Mouse (Mus musculus): Measurements from ENCODE around the gene Ccdc88a.
"Not testable (repeated sequence)": the region's sequence is repeated elsewhere in the genome, so short reads cannot be mapped to it uniquely, and the experiment has no call there.

The Ccdc88a gene

GRCm38 (mm10) chr11:29538201-29538600 is 164.7 kb downstream of the Ccdc88a start:
- Histone ChIP-seq H3K9me3 (ENCODE audit: low read length) (no peaks in the 10 kb centered on the region), H3K27me3 (ENCODE audit: insufficient read depth, low read length) (no peaks in the 10 kb centered on the region), H3K4me1 (replicated peaks; ENCODE audit: low read depth, low read length) (0 out of 2 replicates have a peak, but pooled peaks cover 9% of the 10 kb centered on the region), H3K4me3 (replicated peaks; ENCODE audit: low read length) (no peak overlapping the region), H3K36me3 (ENCODE audit: insufficient read depth, low read length) (peaks cover 94% of the 10 kb centered on the region)
- TF ChIP-seq NANOG (IDR thresholded peaks at IDR 0.05; ENCODE audit: borderline replicate concordance, low read length) (no peak), POU5F1 (IDR thresholded peaks at IDR 0.05; ENCODE audit: borderline replicate concordance, low read length) (no peak), CTCF (conservative IDR thresholded peaks at IDR 0.05; ENCODE audit: low read length) (no peak)

GRCm38 (mm10) chr11:29544225-29544945 is 170.9 kb downstream of the Ccdc88a start:
- no peak for TF ChIP-seq NANOG (IDR thresholded peaks at IDR 0.05; ENCODE audit: borderline replicate concordance, low read length)
- no peak for TF ChIP-seq POU5F1 (IDR thresholded peaks at IDR 0.05; ENCODE audit: borderline replicate concordance, low read length)
- no peak for TF ChIP-seq CTCF (conservative IDR thresholded peaks at IDR 0.05; ENCODE audit: low read length)
- H3K9me3 ChIP-seq (ENCODE audit: low read length) = no peaks in the 10 kb centered on the region
- peaks cover 76% of the 10 kb centered on the region for H3K36me3 ChIP-seq (ENCODE audit: insufficient read depth, low read length)
- H3K27me3 ChIP-seq (ENCODE audit: insufficient read depth, low read length) = no peaks in the 10 kb centered on the region
- no peak overlapping the region for H3K4me3 ChIP-seq (replicated peaks; ENCODE audit: low read length)
- H3K4me1 ChIP-seq (replicated peaks; ENCODE audit: low read depth, low read length) = peaks cover 35% of the 10 kb centered on the region

- H3K27me3 ChIP-seq (ENCODE audit: insufficient read depth, low read length); H3K9me3 ChIP-seq (ENCODE audit: low read length): not testable (repeated sequence)
- H3K4me1 ChIP-seq (replicated peaks; ENCODE audit: low read depth, low read length) = peaks cover 36% of the 10 kb centered on the region
- H3K36me3 ChIP-seq (ENCODE audit: insufficient read depth, low read length) = peaks cover 69% of the 10 kb centered on the region
- H3K4me3 ChIP-seq (replicated peaks; ENCODE audit: low read length) = peak overlapping the region; percentile 98; the same call in 1 of the 2 replicates
Measured at GRCm38 (mm10) chr11:29545150-29545752, 171.8 kb downstream of the Ccdc88a start.

- not testable (repeated sequence) for H3K9me3 ChIP-seq (ENCODE audit: low read length); H3K27me3 ChIP-seq (ENCODE audit: insufficient read depth, low read length)
- H3K4me3 ChIP-seq (replicated peaks; ENCODE audit: low read length) = peak overlapping the region; percentile 98
- peaks cover 31% of the 10 kb centered on the region for H3K4me1 ChIP-seq (replicated peaks; ENCODE audit: low read depth, low read length)
- peaks cover 59% of the 10 kb centered on the region for H3K36me3 ChIP-seq (ENCODE audit: insufficient read depth, low read length)
Measured at GRCm38 (mm10) chr11:29546297-29546696, 172.8 kb downstream of the Ccdc88a start.

DNA sequence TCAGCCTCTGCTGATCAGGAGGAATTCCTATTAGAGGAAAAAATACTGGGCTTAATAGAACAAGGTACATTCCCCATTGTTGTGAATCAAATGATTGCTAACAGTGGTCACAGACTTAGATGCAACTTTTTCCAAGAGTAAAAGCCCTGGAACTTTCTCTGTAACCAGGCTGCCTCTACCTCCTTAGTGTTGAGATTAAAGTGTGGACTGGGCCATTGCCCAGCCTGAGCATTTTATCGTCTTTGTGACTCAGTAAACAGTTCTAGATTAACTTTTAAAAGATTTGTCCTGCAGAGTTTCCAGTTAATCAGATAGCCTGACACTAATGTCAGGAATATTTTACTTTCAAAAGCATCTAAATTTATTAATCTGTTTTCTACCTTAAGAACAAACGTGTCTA is 173.3 kb downstream of the Ccdc88a start:
- H3K4me3 ChIP-seq (replicated peaks; ENCODE audit: low read length) = peak overlapping the region; percentile 98
- no peak for TF ChIP-seq NANOG (IDR thresholded peaks at IDR 0.05; ENCODE audit: borderline replicate concordance, low read length)
- no peaks in the 10 kb centered on the region for H3K27me3 ChIP-seq (ENCODE audit: insufficient read depth, low read length)
- H3K4me1 ChIP-seq (replicated peaks; ENCODE audit: low read depth, low read length) = peaks cover 31% of the 10 kb centered on the region
- no peaks in the 10 kb centered on the region for H3K9me3 ChIP-seq (ENCODE audit: low read length)
- H3K36me3 ChIP-seq (ENCODE audit: insufficient read depth, low read length) = peaks cover 55% of the 10 kb centered on the region

GRCm38 (mm10) chr11:29547249-29547751 is 173.8 kb downstream of the Ccdc88a start:
- Histone ChIP-seq H3K4me1 (replicated peaks; ENCODE audit: low read depth, low read length) (peaks cover 29% of the 10 kb centered on the region), H3K27me3 (ENCODE audit: insufficient read depth, low read length) (no peaks in the 10 kb centered on the region), H3K36me3 (ENCODE audit: insufficient read depth, low read length) (peaks cover 49% of the 10 kb centered on the region), H3K4me3 (replicated peaks; ENCODE audit: low read length) (peak overlapping the region; percentile 98), H3K9me3 (ENCODE audit: low read length) (no peaks in the 10 kb centered on the region)
- TF ChIP-seq CTCF (conservative IDR thresholded peaks at IDR 0.05; ENCODE audit: low read length) (no peak), POU5F1 (IDR thresholded peaks at IDR 0.05; ENCODE audit: borderline replicate concordance, low read length) (no peak), NANOG (IDR thresholded peaks at IDR 0.05; ENCODE audit: borderline replicate concordance, low read length) (no peak)

DNA sequence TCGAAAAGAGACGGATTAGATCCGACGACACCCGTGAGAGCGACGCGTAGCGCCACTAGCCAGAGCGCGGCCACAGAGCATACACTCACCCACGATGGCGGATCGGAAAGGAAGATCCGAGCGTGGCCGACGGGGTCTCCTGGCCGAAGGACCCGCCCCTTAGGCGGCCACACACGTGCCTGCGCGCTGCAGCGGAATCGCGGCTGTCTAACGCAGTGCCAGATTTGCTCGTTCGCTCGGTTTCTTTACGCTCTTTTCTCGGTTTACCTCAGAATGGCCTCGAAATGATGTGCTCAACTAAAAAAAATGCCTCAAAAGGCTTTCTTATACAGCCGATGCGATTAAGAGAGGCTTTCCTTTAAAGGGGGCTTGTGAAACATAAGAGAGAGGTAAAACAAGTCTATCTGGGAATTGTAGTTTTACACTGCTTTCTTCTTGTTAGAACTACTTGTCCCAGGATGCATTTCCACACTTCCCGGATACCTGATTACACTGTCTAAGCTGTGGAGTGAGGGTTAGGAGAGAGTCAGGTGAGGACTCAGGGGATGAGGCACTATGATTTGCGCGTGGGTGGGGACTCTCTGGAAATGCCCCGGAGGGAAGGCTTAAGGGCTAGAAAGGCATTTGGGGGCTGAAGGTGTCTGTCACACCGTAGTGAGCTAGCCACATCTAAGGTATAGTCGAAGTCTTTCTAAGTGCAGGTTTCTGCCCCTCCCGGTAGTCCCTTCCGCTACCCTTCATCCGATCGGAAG is 174.5 kb downstream of the Ccdc88a start, which contains the start of the genes Clhc1 and Rps27a:
Gene Clhc1, plus strand, starts transcription at position 199 of the 752 bp plus-strand sequence.
Gene Rps27a, minus strand, starts transcription at position 358 of the 752 bp plus-strand sequence.
- H3K27me3 ChIP-seq (ENCODE audit: insufficient read depth, low read length) = no peaks in the 10 kb centered on the region
- peaks cover 44% of the 10 kb centered on the region for H3K36me3 ChIP-seq (ENCODE audit: insufficient read depth, low read length)
- TF ChIP-seq CTCF (conservative IDR thresholded peaks at IDR 0.05; ENCODE audit: low read length) (no peak), POU5F1 (IDR thresholded peaks at IDR 0.05; ENCODE audit: borderline replicate concordance, low read length) (no peak), NANOG (IDR thresholded peaks at IDR 0.05; ENCODE audit: borderline replicate concordance, low read length) (no peak)
- no peaks in the 10 kb centered on the region for H3K9me3 ChIP-seq (ENCODE audit: low read length)
- H3K4me3 ChIP-seq (replicated peaks; ENCODE audit: low read length) = peak within 1 kb of the TSS; percentile 98
- H3K4me1 ChIP-seq (replicated peaks; ENCODE audit: low read depth, low read length) = peaks cover 27% of the 10 kb centered on the region

GRCm38 (mm10) chr11:29548504-29549424 is 175.3 kb downstream of the Ccdc88a start:
- no peaks in the 10 kb centered on the region for H3K9me3 ChIP-seq (ENCODE audit: low read length)
- H3K36me3 ChIP-seq (ENCODE audit: insufficient read depth, low read length) = peaks cover 37% of the 10 kb centered on the region
- peak overlapping the region; percentile 98 for H3K4me3 ChIP-seq (replicated peaks; ENCODE audit: low read length)
- H3K4me1 ChIP-seq (replicated peaks; ENCODE audit: low read depth, low read length) = peaks cover 26% of the 10 kb centered on the region
- no peaks in the 10 kb centered on the region for H3K27me3 ChIP-seq (ENCODE audit: insufficient read depth, low read length)
- TF ChIP-seq CTCF (conservative IDR thresholded peaks at IDR 0.05; ENCODE audit: low read length) (no peak), POU5F1 (IDR thresholded peaks at IDR 0.05; ENCODE audit: borderline replicate concordance, low read length) (no peak), NANOG (IDR thresholded peaks at IDR 0.05; ENCODE audit: borderline replicate concordance, low read length) (no peak)
